Mouse (Mus musculus): ENCODE results near the gene Ttc37. TPM values are rescaled to one million over a fixed set of nuclear protein-coding genes. Genes with fewer than 3 reads are reported as not detected.

Gene Ttc37
- polyA plus RNA-seq, 1 experiment = 12.5 TPM

- Histone ChIP-seq H3K4me1 (ENCODE audit: control insufficient read depth, insufficient read depth, insufficient read length, low read length) (no peaks in the 10 kb centered on the region), H3K4me3 (ENCODE audit: insufficient read depth, low read depth, low read length) (no peak overlapping the region), H3K27ac (replicated peaks; ENCODE audit: low read depth, low read length) (no peak overlapping the region)
Observed at GRCm38 (mm10) chr13:76195431-76196138, 97.1 kb downstream of the Ttc37 start.

- H3K4me1 ChIP-seq (ENCODE audit: control insufficient read depth, insufficient read depth, insufficient read length, low read length) = no peaks in the 10 kb centered on the region
- H3K27ac ChIP-seq (replicated peaks; ENCODE audit: low read depth, low read length) = no peak overlapping the region
- H3K4me3 ChIP-seq (ENCODE audit: insufficient read depth, low read depth, low read length) = no peak overlapping the region
Observed at GRCm38 (mm10) chr13:76197297-76197848, 98.8 kb downstream of the Ttc37 start.

- H3K4me3 ChIP-seq (ENCODE audit: insufficient read depth, low read depth, low read length) = no peak overlapping the region
- H3K27ac ChIP-seq (replicated peaks; ENCODE audit: low read depth, low read length) = no peak overlapping the region
- H3K4me1 ChIP-seq (ENCODE audit: control insufficient read depth, insufficient read depth, insufficient read length, low read length) = no peaks in the 10 kb centered on the region
Observed at GRCm38 (mm10) chr13:76199943-76200342, 101.4 kb downstream of the Ttc37 start.

GRCm38 (mm10) chr13:76214928-76215327 is 116.4 kb downstream of the Ttc37 start:
- Histone ChIP-seq H3K4me3 (ENCODE audit: insufficient read depth, low read depth, low read length) (no peak overlapping the region), H3K4me1 (ENCODE audit: control insufficient read depth, insufficient read depth, insufficient read length, low read length) (no peaks in the 10 kb centered on the region), H3K27ac (replicated peaks; ENCODE audit: low read depth, low read length) (no peak overlapping the region)

GRCm38 (mm10) chr13:76215397-76215796 is 116.9 kb downstream of the Ttc37 start:
- no peak overlapping the region for H3K27ac ChIP-seq (replicated peaks; ENCODE audit: low read depth, low read length)
- no peak overlapping the region for H3K4me3 ChIP-seq (ENCODE audit: insufficient read depth, low read depth, low read length)
- H3K4me1 ChIP-seq (ENCODE audit: control insufficient read depth, insufficient read depth, insufficient read length, low read length) = no peaks in the 10 kb centered on the region

Other genes starting within 250 kb of the Ttc37 start
- gene Rhobtb3, start 154.8 kb upstream of the Ttc37 start, polyA plus RNA-seq (2012; ENCODE audit: insufficient read depth, insufficient read length, missing spikeins) = 3.6 and 6.9 TPM in 2 replicates
- gene Spata9, start 131.6 kb upstream of the Ttc37 start, polyA plus RNA-seq (2012; ENCODE audit: insufficient read depth, insufficient read length, missing spikeins) = not detected in 2 replicates
- 46.9 and 79.7 TPM in 2 replicates for gene Rfesd, start 80.0 kb upstream of the Ttc37 start, polyA plus RNA-seq (2012; ENCODE audit: insufficient read depth, insufficient read length, missing spikeins)
- gene Gpr150, start 41.7 kb upstream of the Ttc37 start, polyA plus RNA-seq (2012; ENCODE audit: insufficient read depth, insufficient read length, missing spikeins) = not detected in 2 replicates
- 8.3 and 9.4 TPM in 2 replicates for gene Arsk, start 74 bp upstream of the Ttc37 start, polyA plus RNA-seq (2012; ENCODE audit: insufficient read depth, insufficient read length, missing spikeins)
- not detected in 2 replicates for gene Fam81b, start 206.3 kb downstream of the Ttc37 start, polyA plus RNA-seq (2012; ENCODE audit: insufficient read depth, insufficient read length, missing spikeins)

All from brown adipose tissue, adult 24 weeks (tissue).